Mouse (Mus musculus) heart, postnatal 0 days (tissue): ENCODE measurements around the gene Enox1. TPM values are rescaled to one million over a fixed set of nuclear protein-coding genes. Genes with fewer than 3 reads are reported as not detected.

ENCODE experiments used
- ATAC-seq: fragments of 200-750 bp; cut with Nextera tagmentation; 2 replicates; pipeline ENCODE4 v1.8.0; 2017; ENCODE audit warnings: low read depth, moderate number of reproducible peaks, moderate library complexity; ENCODE audit not compliant: insufficient read depth
- DNase-seq: peaks from one replicate; pipeline ENCODE4 v3.0.0-alpha.2; 2016; ENCODE audit warnings: low spot score
- H3K27ac ChIP-seq: fragments of 300-500 bp; sonication (generic); 2 replicates; pipeline ENCODE4 v1.5.1; 2014; ENCODE audit warnings: low read depth, mild to moderate bottlenecking
- H3K27me3 ChIP-seq: fragments of 300-500 bp; sonication (generic); 2 replicates; pipeline ENCODE4 v1.6.1; 2014; ENCODE audit warnings: low read length, mixed read lengths; ENCODE audit not compliant: control insufficient read depth, insufficient read depth
- H3K36me3 ChIP-seq: fragments of 300-500 bp; sonication (generic); replicated peaks from 2 replicates; pipeline ENCODE4 v1.6.1; 2014; ENCODE audit warnings: low read length, mixed read lengths; ENCODE audit not compliant: control insufficient read depth, insufficient read depth
- H3K4me1 ChIP-seq: fragments of 300-500 bp; sonication (generic); 2 replicates; pipeline ENCODE4 v1.6.1; 2014; ENCODE audit warnings: antibody characterized with exemption; ENCODE audit not compliant: control insufficient read depth, insufficient read depth
- H3K4me2 ChIP-seq: fragments of 300-500 bp; sonication (generic); 2 replicates; pipeline ENCODE4 v1.6.1; 2014; ENCODE audit warnings: low read depth, mild to moderate bottlenecking, low read length, moderate library complexity
- H3K4me3 ChIP-seq: fragments of 300-500 bp; sonication (generic); 2 replicates; pipeline ENCODE4 v1.5.1; 2014; ENCODE audit warnings: low read depth, low read length
- H3K9ac ChIP-seq: fragments of 300-500 bp; sonication (generic); replicated peaks from 2 replicates; pipeline ENCODE4 v1.6.1; 2014; ENCODE audit warnings: low read depth, low read length, mixed read lengths
- H3K9me3 ChIP-seq: fragments of 300-500 bp; sonication (generic); replicated peaks from 2 replicates; pipeline ENCODE4 v1.6.1; 2016; ENCODE audit warnings: low read length; ENCODE audit not compliant: control insufficient read depth
- CTCF ChIP-seq: IDR thresholded peaks from 2 replicates; pipeline ENCODE4 v1.5.1; 2016; ENCODE audit warnings: antibody characterized with exemption, control low read depth, low read depth
- EP300 ChIP-seq: IDR thresholded peaks from 2 replicates; pipeline ENCODE4 v1.6.1; 2016; ENCODE audit warnings: antibody characterized with exemption, low read depth
- WGBS: fragments of 180-500 bp; shearing (Covaris S2); extraction: QIAGEN DNeasy Blood & Tissue Kit; methylation state at CpG from one replicate; pipeline ENCODE4 v1.1.7; 2014; 5-methylcytosine and 5-hydroxymethylcytosine counted together
- polyA plus RNA-seq: library from polyadenylated mRNA; unstranded; fragments of >200 nt; fragmentation: Nextera tagmentation; extraction: Ambion mirVana; gene quantifications from 2 replicates; pipeline ENCODE4 v1.2.1, GENCODE M21; 2015
- total RNA-seq: library from RNA; depleted of rRNA; stranded (reverse); fragments of >200 nt; gene quantifications from 2 replicates; pipeline ENCODE4 v1.2.3, GENCODE M21; 2014; ENCODE audit warnings: low replicate concordance

Enox1 gene
- total and polyA plus RNA-seq, 2 experiments from 2014 or later: 0.83 to 2.6 TPM

GRCm38 (mm10) chr14:77518941-77519695 is 362.6 kb downstream of the Enox1 start:
- 64% methylated on average over 7 of the region's 7 CpGs for WGBS
- Histone ChIP-seq H3K27ac (no peak overlapping the region), H3K27me3 (no peaks in the 10 kb centered on the region), H3K4me3 (no peak overlapping the region), H3K4me2 (no peak overlapping the region), H3K9ac (no peak overlapping the region), H3K4me1 (no peaks in the 10 kb centered on the region), H3K36me3 (no peaks in the 10 kb centered on the region), H3K9me3 (no peaks in the 10 kb centered on the region)
- ATAC-seq: no peak
- TF ChIP-seq EP300 (no peak), CTCF (no peak)
- no peak for DNase-seq

- H3K9ac ChIP-seq: no peak overlapping the region
- 76% methylated on average over 1 of the region's 1 CpGs for WGBS
- no peaks in the 10 kb centered on the region for H3K4me1 ChIP-seq
- TF ChIP-seq CTCF (no peak), EP300 (no peak)
- ATAC-seq (no peak), DNase-seq (no peak)
- no peak overlapping the region for H3K27ac ChIP-seq
- no peak overlapping the region for H3K4me3 ChIP-seq
- no peak overlapping the region for H3K4me2 ChIP-seq
- no peaks in the 10 kb centered on the region for H3K9me3 ChIP-seq
- no peaks in the 10 kb centered on the region for H3K36me3 ChIP-seq
- no peaks in the 10 kb centered on the region for H3K27me3 ChIP-seq
These were observed 363.1 kb downstream of the Enox1 start for GRCm38 (mm10) chr14:77519701-77520100.

GRCm38 (mm10) chr14:77524303-77524702 is 367.7 kb downstream of the Enox1 start:
- DNase-seq (no peak), ATAC-seq (no peak)
- no peak overlapping the region for H3K4me3 ChIP-seq
- no peak overlapping the region for H3K4me2 ChIP-seq
- no peaks in the 10 kb centered on the region for H3K36me3 ChIP-seq
- no peaks in the 10 kb centered on the region for H3K27me3 ChIP-seq
- H3K9ac ChIP-seq: no peak overlapping the region
- no peak overlapping the region for H3K27ac ChIP-seq
- WGBS: 64% methylated on average over 4 of the region's 4 CpGs
- H3K4me1 ChIP-seq: no peaks in the 10 kb centered on the region
- no peaks in the 10 kb centered on the region for H3K9me3 ChIP-seq
- no peak for TF ChIP-seq CTCF
- no peak for TF ChIP-seq EP300

- H3K27me3 ChIP-seq: no peaks in the 10 kb centered on the region
- no peak overlapping the region for H3K27ac ChIP-seq
- H3K4me3 ChIP-seq: no peak overlapping the region
- no peaks in the 10 kb centered on the region for H3K4me1 ChIP-seq
- H3K9me3 ChIP-seq: no peaks in the 10 kb centered on the region
- TF ChIP-seq CTCF (no peak), EP300 (no peak)
- H3K4me2 ChIP-seq: no peak overlapping the region
- no peak overlapping the region for H3K9ac ChIP-seq
- no peaks in the 10 kb centered on the region for H3K36me3 ChIP-seq
- 97% methylated on average over 1 of the region's 1 CpGs for WGBS
- DNase-seq: no peak
- no peak for ATAC-seq
These were observed 369.7 kb downstream of the Enox1 start for GRCm38 (mm10) chr14:77526262-77526661.

- no peak for ATAC-seq
- no peak for DNase-seq
- H3K4me3 ChIP-seq: no peak overlapping the region
- H3K27me3 ChIP-seq: no peaks in the 10 kb centered on the region
- no peaks in the 10 kb centered on the region for H3K36me3 ChIP-seq
- H3K27ac ChIP-seq: no peak overlapping the region
- TF ChIP-seq EP300: no peak
- no peak for TF ChIP-seq CTCF
- no peaks in the 10 kb centered on the region for H3K4me1 ChIP-seq
- H3K4me2 ChIP-seq: no peak overlapping the region
- H3K9ac ChIP-seq: no peak overlapping the region
- 84% methylated on average over 9 of the region's 9 CpGs for WGBS
- no peaks in the 10 kb centered on the region for H3K9me3 ChIP-seq
These were observed 372.6 kb downstream of the Enox1 start for GRCm38 (mm10) chr14:77529201-77529600.

- Histone ChIP-seq H3K4me2 (no peak overlapping the region), H3K36me3 (no peaks in the 10 kb centered on the region), H3K27ac (no peak overlapping the region), H3K4me3 (no peak overlapping the region), H3K9me3 (no peaks in the 10 kb centered on the region), H3K4me1 (no peaks in the 10 kb centered on the region), H3K27me3 (no peaks in the 10 kb centered on the region), H3K9ac (no peak overlapping the region)
- DNase-seq: no peak
- TF ChIP-seq CTCF (no peak), EP300 (no peak)
- ATAC-seq: no peak
- WGBS: 82% methylated on average over 5 of the region's 5 CpGs
These were observed 373.1 kb downstream of the Enox1 start for GRCm38 (mm10) chr14:77529621-77530020.
